Mouse (Mus musculus) embryonic facial prominence, embryonic 10.5 days (tissue): ENCODE measurements around the gene Mgarp. TPM values are rescaled to one million over a fixed set of nuclear protein-coding genes. Genes with fewer than 3 reads are reported as not detected.
"Not testable (repeated sequence)": the region's sequence is repeated elsewhere in the genome, so short reads cannot be mapped to it uniquely, and the experiment has no call there.

Experiments used
- DNase-seq: peaks from one replicate; pipeline ENCODE4 v3.0.0-alpha.2; 2017; ENCODE audit warnings: low spot score
- H3K27ac ChIP-seq: fragments of 300-500 bp; sonication (generic); replicated peaks from 2 replicates; pipeline ENCODE4 v1.5.1; 2016; ENCODE audit warnings: mild to moderate bottlenecking
- H3K27me3 ChIP-seq: fragments of 300-500 bp; sonication (generic); replicated peaks from 2 replicates; pipeline ENCODE4 v1.6.1; 2016; ENCODE audit warnings: low read depth, mild to moderate bottlenecking; ENCODE audit not compliant: poor library complexity, severe bottlenecking
- H3K36me3 ChIP-seq: fragments of 300-500 bp; sonication (generic); replicated peaks from 2 replicates; pipeline ENCODE4 v1.6.1; 2016; ENCODE audit warnings: mild to moderate bottlenecking, moderate library complexity
- H3K4me1 ChIP-seq: fragments of 300-500 bp; sonication (generic); 2 replicates; pipeline ENCODE4 v1.6.1; 2016
- H3K4me3 ChIP-seq: fragments of 300-500 bp; sonication (generic); 2 replicates; pipeline ENCODE4 v1.5.1; 2016; ENCODE audit warnings: mild to moderate bottlenecking, moderate library complexity
- H3K9me3 ChIP-seq: fragments of 300-500 bp; sonication (generic); 2 replicates; pipeline ENCODE4 v1.6.1; 2016; ENCODE audit warnings: mild to moderate bottlenecking
- WGBS: fragments of 180-500 bp; shearing (Covaris S2); methylation state at CpG from one replicate; pipeline ENCODE4 v1.1.7; 2016; 5-methylcytosine and 5-hydroxymethylcytosine counted together
- polyA plus RNA-seq: library from polyadenylated mRNA; unstranded; fragments of >200 nt; fragmentation: Nextera tagmentation; extraction: Ambion mirVana; gene quantifications from 2 replicates; pipeline ENCODE4 v1.2.1, GENCODE M21; 2016

The Mgarp gene
- polyA plus RNA-seq, result 8.0 and 8.7 TPM in 2 replicates

DNA sequence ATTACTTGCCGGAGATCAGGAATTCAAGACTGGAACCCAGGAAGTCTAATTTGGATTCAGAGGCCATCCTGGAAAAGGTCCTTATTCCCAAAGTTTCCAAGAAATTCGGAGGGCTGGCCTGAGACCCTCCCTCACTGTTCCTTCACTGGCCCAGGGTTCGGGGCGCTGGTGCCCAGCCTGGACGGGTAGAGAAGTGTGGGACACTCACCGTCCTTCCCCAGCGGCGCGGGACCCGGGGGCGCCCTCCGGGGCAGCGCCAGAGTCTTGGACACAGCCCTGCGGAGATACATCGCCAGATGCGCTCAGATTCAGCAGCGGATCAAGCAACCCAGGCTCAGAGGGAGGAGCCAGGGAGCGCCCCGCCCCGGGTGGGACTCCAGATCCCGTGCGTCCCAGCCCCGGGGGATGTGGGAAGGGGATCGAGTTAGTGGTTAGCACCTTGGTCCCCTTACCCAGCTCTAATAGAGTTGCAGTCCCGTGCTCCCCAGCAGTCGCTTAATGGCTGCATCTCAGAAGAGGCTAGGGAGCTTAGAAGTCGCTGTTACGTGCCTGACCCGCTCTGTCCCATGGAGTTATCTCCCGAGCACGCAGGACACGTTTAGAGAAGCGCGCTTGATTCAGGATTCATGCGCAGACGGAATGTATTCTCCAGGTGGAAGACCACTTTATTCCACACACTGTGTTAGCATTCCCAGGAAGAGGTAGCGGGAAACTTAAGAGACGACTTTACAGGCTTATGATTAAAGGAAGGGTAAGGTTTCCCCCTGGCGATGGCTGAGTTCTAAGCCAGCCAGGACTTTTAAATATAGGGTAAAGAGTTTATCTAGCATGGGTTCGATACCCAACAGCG is at the start of gene Mgarp:
Gene Mgarp, minus strand, starts transcription at position 520 of the 850 bp plus-strand sequence.
- Histone ChIP-seq H3K36me3 (no peaks in the 10 kb centered on the region), H3K27ac (peak within 1 kb of the TSS; percentile 77), H3K4me3 (peak within 1 kb of the TSS; percentile 63), H3K9me3 (no peaks in the 10 kb centered on the region), H3K4me1 (peaks cover 28% of the 10 kb centered on the region), H3K27me3 (peaks cover 49% of the 10 kb centered on the region)
- peak; percentile 89 for DNase-seq
- WGBS, result 3% methylated on average over 41 of the region's 41 CpGs

DNA sequence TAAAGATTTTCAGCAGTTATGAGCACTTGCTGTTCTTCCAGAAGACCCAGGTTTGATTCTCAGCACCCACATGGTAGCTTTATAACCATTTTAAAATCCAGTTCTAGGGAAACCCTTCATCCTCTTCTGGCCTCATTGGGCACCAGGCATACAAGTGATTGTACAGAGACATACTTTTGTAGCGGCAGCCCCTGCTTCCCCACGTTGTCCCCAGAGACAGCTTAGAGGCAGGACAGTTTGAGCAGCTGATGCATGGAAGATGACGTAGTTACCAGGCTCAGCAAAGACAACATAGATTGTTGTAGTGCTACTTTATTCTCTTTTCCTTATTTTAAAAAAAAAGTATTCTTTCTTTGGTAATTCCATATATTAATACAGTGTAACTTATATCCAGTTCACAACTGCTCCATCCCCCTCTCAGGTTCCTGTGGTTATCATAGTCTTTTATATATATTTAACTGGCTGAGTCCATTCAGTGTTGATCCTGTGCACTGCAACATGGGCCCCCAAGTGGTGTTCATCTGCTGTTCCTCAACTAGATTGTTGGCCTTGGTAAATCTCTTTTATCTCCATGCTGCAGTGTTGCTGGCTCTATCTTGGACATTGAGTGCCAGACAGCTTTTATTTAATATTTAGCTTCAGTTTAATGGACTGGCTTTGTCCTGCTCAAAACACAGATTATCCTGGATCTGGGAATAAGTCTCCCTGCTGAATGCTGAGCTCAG is 38.5 kb upstream of the Mgarp start:
- no peak overlapping the region for H3K27ac ChIP-seq
- 88% methylated on average over 3 of the region's 3 CpGs for WGBS
- DNase-seq, result no peak
- H3K4me1 ChIP-seq, result no peaks in the 10 kb centered on the region
- peaks cover 69% of the 10 kb centered on the region for H3K36me3 ChIP-seq
- no peaks in the 10 kb centered on the region for H3K9me3 ChIP-seq
- H3K27me3 ChIP-seq, result no peaks in the 10 kb centered on the region
- H3K4me3 ChIP-seq, result no peak overlapping the region

DNA sequence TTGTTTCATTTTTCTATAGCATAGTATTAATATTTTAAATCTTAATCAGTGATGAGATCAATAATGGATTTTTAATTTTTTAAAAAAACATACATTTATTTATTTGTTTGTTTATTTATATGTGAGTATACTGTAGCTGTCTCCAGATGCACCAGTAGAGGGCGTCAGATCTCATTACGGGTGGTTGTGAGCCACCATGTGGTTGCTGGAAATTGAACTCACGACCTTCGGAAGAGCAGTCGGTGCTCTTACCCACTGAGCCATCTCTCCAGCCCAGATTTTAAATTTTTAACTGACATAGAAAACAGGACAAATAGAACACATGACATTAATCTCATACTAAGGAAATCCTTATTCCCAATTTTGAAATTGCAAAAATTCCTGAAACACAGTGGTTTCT is 37.8 kb upstream of the Mgarp start:
- H3K27ac ChIP-seq, H3K4me1 ChIP-seq, H3K4me3 ChIP-seq, DNase-seq, H3K27me3 ChIP-seq, H3K9me3 ChIP-seq: not testable (repeated sequence)
- peaks cover 64% of the 10 kb centered on the region for H3K36me3 ChIP-seq
- 85% methylated on average over 5 of the region's 5 CpGs for WGBS

DNA sequence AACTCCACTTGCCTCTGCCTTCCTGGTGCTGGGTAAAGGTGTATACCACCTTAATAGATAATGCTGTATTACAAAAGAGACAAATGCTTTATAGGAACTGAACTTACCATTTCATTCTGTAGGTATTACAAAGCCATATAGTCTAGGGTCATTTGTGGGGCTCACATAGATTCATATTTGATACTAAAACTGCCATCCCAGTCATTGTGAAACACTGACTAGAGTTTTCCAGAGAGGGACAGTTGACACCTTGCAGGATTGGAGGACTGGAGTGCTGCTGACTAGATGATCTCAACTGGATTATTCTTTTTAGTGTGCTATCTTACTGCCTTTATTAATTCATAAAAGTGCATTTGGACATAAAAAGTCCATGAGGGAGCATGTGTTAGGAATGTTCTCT is 28.9 kb upstream of the Mgarp start:
- Histone ChIP-seq H3K27ac (no peak overlapping the region), H3K27me3 (no peaks in the 10 kb centered on the region), H3K4me3 (no peak overlapping the region), H3K9me3 (no peaks in the 10 kb centered on the region), H3K4me1 (no peaks in the 10 kb centered on the region), H3K36me3 (peaks cover 30% of the 10 kb centered on the region)
- no peak for DNase-seq

DNA sequence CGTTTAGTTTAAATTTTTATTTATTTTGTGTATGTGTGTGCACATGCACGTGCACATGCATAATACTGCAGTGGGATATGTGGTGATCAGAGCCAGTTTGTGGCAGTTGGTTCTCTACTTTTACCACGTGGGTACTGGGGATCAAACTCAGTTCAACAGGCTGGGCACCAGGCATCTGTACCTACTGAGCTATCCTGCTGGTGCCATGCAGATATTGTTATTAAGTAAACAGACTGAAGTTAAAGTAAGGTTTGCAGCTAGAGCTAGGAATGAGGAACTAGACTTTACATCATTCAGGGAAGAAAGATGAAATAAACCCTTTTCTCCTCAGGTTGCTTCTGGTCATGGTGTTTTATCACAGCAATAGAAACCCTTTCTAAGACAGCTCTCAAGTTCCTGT is 25.4 kb upstream of the Mgarp start:
- peaks cover 15% of the 10 kb centered on the region for H3K4me1 ChIP-seq
- DNase-seq, result no peak
- H3K27ac ChIP-seq, result no peak overlapping the region
- no peaks in the 10 kb centered on the region for H3K9me3 ChIP-seq
- no peaks in the 10 kb centered on the region for H3K27me3 ChIP-seq
- H3K4me3 ChIP-seq, result no peak overlapping the region
- H3K36me3 ChIP-seq, result peaks cover 31% of the 10 kb centered on the region
- WGBS, result 84% methylated on average over 3 of the region's 3 CpGs

DNA sequence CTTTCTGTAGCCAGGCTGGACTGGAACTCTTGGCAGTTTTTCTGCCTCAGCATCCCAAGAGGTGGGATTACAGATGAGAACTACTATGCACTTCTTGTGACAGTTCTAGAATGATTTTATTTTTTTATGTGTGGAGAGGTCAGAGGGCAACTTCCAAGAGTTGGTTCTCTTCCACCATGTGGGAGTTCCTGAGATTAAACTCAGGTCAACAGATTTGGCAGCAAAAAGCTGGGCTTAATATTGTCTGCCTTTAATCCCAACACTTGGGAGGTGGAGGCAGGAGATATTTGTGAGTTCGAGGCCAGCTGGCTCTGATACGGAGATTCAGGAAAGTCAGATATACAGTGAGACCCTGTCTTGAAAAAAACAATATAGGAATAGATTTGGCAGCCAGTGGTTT is 21.4 kb upstream of the Mgarp start:
- peaks cover 26% of the 10 kb centered on the region for H3K36me3 ChIP-seq
- no peaks in the 10 kb centered on the region for H3K27me3 ChIP-seq
- peak overlapping the region; percentile 100 for H3K4me3 ChIP-seq
- no peak overlapping the region for H3K27ac ChIP-seq
- peaks cover 24% of the 10 kb centered on the region for H3K4me1 ChIP-seq
- no peaks in the 10 kb centered on the region for H3K9me3 ChIP-seq
- WGBS, result 72% methylated on average over 2 of the region's 2 CpGs
- DNase-seq, result no peak

DNA sequence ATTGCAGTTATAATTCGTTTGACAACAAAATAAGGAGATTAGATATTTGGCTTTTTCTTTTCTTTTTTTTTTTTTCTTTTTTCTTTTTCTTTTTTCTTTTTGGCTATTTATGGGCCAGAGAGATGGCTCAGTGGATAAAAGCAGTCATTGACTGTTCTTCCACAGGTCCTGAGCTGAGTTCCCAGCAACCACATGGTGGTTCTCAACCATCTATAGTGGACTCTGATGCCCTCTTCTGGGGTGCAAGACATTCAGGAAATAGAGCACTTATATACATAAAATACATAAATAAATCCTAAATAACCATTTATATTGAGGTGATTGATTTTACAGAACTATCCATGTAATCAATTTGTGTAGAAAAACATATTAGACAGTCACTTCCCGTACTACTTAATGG is 20.9 kb upstream of the Mgarp start:
- Histone ChIP-seq H3K9me3 (no peaks in the 10 kb centered on the region), H3K27me3 (no peaks in the 10 kb centered on the region), H3K4me1 (peaks cover 24% of the 10 kb centered on the region), H3K27ac (no peak overlapping the region), H3K36me3 (peaks cover 22% of the 10 kb centered on the region), H3K4me3 (peak overlapping the region; percentile 100)
- DNase-seq, result no peak
- 49% methylated on average over 2 of the region's 2 CpGs for WGBS

DNA sequence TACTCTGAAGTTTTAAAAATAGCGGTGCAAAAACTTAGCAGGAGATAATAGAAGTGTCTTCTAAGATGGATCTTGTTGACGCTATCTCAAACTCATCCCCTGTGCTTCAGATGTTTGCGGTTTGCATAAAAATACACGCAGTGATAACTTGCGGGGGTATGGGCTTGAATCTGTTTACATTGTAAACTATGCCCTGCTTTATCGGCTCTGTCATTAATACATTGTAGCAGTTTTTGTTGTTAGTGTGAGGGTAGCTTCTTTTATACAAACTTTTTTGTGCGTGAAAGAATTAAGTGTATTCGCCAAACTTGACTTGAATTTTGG is 20.6 kb upstream of the Mgarp start:
- H3K4me3 ChIP-seq, result peak overlapping the region; percentile 100
- WGBS, result 10% methylated on average over 8 of the region's 8 CpGs
- no peaks in the 10 kb centered on the region for H3K27me3 ChIP-seq
- no peak for DNase-seq
- H3K27ac ChIP-seq, result peak overlapping the region; percentile 97
- H3K4me1 ChIP-seq, result peaks cover 24% of the 10 kb centered on the region
- peaks cover 21% of the 10 kb centered on the region for H3K36me3 ChIP-seq
- H3K9me3 ChIP-seq, result no peaks in the 10 kb centered on the region

DNA sequence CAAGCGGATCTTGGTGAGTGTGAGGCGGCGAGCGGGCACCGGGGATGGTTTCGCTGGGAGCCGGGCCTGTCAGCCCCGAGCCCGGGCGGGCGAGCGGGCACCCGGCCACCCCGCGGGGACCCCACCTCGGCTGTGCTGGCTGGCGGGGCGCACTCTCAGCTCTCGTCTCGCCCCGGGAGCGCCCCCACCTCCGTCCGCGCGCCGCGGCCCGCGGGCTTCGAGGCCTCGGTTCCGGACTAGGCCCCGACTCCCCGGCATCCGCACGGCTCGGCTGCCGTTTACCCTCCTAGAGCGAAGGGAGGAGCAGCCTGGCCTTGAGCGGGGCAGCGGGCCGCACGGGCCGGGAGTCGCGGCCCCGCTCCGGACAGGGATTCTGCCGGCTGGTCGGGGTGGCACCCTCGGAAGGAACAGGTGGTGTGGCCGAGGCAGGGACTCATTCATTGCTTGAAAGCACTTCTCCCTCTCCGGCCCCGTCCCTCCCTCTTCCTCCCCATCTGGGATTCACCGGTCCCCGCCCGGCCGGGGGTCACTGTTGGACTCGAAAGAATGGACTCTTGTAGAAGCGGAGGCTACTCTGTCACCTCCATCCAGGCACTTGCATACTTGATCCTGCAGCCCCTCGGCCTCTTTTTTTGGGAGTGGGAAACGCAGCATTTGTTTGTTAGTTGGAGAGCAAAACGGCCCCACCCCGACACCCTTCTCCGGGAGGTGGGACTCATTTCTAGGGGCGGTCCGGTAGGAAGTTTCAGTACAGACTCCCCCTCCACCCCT is 20.0 kb upstream of the Mgarp start:
- WGBS, result under 1% methylated on average over 68 of the region's 68 CpGs

DNA sequence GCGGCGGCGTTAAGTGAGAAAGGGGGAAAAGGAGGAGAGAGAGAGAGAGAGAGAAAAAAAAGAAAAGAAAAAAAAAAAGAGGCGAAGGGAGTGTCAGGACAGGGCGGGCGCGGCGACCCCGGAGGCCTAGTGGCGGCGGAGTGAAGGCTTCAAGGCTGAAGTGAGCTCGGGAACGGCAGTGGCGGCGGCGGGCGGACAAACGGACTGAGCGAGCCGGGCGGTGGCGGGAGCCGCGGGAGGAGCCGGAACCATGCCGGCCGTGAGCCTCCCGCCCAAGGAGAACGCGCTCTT is 19.5 kb upstream of the Mgarp start:
- H3K27ac ChIP-seq, result peak overlapping the region; percentile 97
- DNase-seq, result no peak
- H3K4me3 ChIP-seq, result peak overlapping the region; percentile 100
- H3K4me1 ChIP-seq, result peaks cover 24% of the 10 kb centered on the region
- peaks cover 13% of the 10 kb centered on the region for H3K36me3 ChIP-seq
- under 1% methylated on average over 30 of the region's 30 CpGs for WGBS
- H3K9me3 ChIP-seq, result no peaks in the 10 kb centered on the region
- no peaks in the 10 kb centered on the region for H3K27me3 ChIP-seq

More for the DNA sequence above, 20.0 kb upstream of the Mgarp start:
- Histone ChIP-seq H3K36me3 (peaks cover 16% of the 10 kb centered on the region), H3K9me3 (no peaks in the 10 kb centered on the region), H3K4me1 (peaks cover 24% of the 10 kb centered on the region), H3K27me3 (no peaks in the 10 kb centered on the region), H3K27ac (peak overlapping the region; percentile 97), H3K4me3 (peak overlapping the region; percentile 100)
- peak; percentile 69 for DNase-seq

DNA sequence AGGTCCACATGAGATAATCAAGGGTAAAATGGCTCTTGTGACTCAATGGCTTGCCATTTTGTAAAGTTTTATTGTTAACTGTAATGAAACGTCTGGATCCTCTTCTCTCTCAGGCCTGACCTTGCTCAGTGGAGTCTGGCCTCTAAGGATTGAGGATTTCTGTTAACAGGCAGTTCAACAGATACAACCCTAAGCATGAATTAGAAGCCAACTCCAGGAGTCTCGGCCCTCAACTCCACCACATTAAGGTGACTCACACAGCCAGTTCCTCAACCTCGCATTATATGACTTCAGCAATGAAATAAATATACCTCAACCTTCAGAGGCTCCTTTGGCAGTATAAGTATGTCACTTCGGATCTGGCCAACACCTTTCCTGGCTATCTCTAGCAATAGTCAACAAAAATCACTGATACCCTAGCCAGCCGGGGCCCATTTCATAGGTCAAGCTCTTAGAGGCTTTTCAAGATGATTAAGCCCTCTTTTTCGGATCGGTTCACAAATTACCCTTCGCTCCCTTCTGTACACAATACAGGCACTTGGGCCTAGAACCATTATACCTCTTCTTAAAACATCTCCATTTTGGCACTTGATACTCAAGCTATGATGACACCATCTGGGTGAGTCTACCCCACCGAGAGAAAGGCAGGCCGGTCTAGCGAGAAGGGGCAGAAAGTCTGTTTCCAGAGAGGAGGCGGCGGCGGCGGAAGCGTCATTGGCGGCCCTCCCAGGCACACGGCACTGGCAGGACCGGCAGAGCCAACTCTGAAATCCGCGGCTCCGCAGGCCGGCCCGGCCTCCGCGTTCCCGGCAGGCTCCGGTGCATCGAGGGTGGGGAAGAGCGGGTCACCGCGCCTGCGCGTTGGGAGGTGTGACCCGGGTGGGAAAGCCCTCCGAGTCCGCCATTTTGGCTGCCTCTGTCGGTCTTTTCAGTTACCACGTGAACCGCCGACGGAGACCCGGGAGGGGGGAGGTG is 18.8 kb upstream of the Mgarp start, which contains the start of gene Naa15:
Gene Naa15, plus strand, starts transcription at position 51 of the 975 bp plus-strand sequence.
- Histone ChIP-seq H3K27me3 (no peaks in the 10 kb centered on the region), H3K4me3 (peak within 1 kb of the TSS; percentile 100), H3K4me1 (peaks cover 24% of the 10 kb centered on the region), H3K9me3 (no peaks in the 10 kb centered on the region), H3K36me3 (peaks cover 11% of the 10 kb centered on the region; the same call in 1 of the 2 replicates), H3K27ac (peak within 1 kb of the TSS; percentile 97)
- DNase-seq, result peak; percentile 97
- WGBS, result 5% methylated on average over 43 of the region's 43 CpGs

DNA sequence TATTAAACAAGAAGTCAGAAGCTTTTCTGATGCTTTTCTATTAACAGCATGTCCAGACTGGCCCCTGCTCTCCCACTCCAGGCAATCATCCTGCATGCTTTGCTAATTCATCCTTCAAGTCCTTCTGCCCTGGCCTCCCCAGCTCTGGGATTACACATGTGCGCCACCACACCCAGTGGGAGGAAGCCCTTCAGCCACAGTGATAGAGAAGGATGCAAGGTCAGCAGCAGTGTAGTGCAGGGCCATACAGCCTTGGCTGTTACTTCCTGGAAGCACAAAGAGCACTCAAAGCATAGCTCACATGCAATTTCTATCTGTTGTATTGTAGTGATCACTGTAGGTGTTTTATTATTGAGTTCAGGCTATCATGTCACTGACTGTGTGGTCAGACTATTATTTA is 16.7 kb upstream of the Mgarp start:
- WGBS, result 81% methylated on average over 1 of the region's 1 CpGs
- Histone ChIP-seq H3K9me3 (no peaks in the 10 kb centered on the region), H3K27me3 (no peaks in the 10 kb centered on the region), H3K36me3 (no peaks in the 10 kb centered on the region), H3K4me3 (no peak overlapping the region), H3K4me1 (peaks cover 22% of the 10 kb centered on the region), H3K27ac (no peak overlapping the region)
- no peak for DNase-seq
